Mouse (Mus musculus) ES-E14 (cell line): ENCODE results near the gene Gm28845. TPM values are rescaled to one million over a fixed set of nuclear protein-coding genes. Genes with fewer than 3 reads are reported as not detected.
A peak's percentile ranks its signal among the peaks of the same experiment; 100 is the strongest.

ENCODE experiments used
- DNase-seq: peaks from one replicate; pipeline ENCODE4 v3.0.0-alpha.2; 2013; ENCODE audit warnings: low read depth, low spot score
- H3K27ac ChIP-seq: 2 replicates; pipeline ENCODE4 v1.5.1; 2012; ENCODE audit warnings: low read depth, mild to moderate bottlenecking, low read length, moderate library complexity, mixed read lengths; ENCODE audit not compliant: poor library complexity, insufficient read depth, severe bottlenecking
- H3K36me3 ChIP-seq: 2 replicates; pipeline ENCODE4 v1.6.1; 2012; ENCODE audit warnings: mild to moderate bottlenecking, low read length, moderate library complexity, mixed read lengths; ENCODE audit not compliant: control insufficient read depth, poor library complexity, insufficient read depth, severe bottlenecking
- H3K4me1 ChIP-seq, 2 experiments: fragments of 150-350 bp in 1 of 2; sonication (generic) in 1 of 2; 2 replicates each; pipeline ENCODE4 v1.6.1; 2012; ENCODE audit warnings: low read length in 2 of 2, mild to moderate bottlenecking in 1 of 2, mixed read lengths in 1 of 2; ENCODE audit not compliant: control insufficient read depth in 2 of 2, insufficient read depth in 2 of 2, poor library complexity in 1 of 2
- H3K4me3 ChIP-seq, 2 experiments: fragments of 150-350 bp in 1 of 2; sonication (generic) in 1 of 2; 2 replicates each; pipeline ENCODE4 v1.5.1; 2012; ENCODE audit warnings: low read length in 2 of 2, low read depth in 1 of 2, mild to moderate bottlenecking in 1 of 2, mixed read lengths in 1 of 2; ENCODE audit not compliant: insufficient read depth in 1 of 2, poor library complexity in 1 of 2, severe bottlenecking in 1 of 2
- H3K9ac ChIP-seq: 2 replicates; pipeline ENCODE4 v1.6.1; 2012; ENCODE audit warnings: low read depth, mild to moderate bottlenecking, low read length, mixed read lengths; ENCODE audit not compliant: poor library complexity, insufficient read depth, severe bottlenecking
- H3K9me3 ChIP-seq: fragments of 150-350 bp; sonication (generic); 2 replicates; pipeline ENCODE4 v1.6.1; 2012; ENCODE audit warnings: low read depth, mild to moderate bottlenecking, low read length; ENCODE audit not compliant: control insufficient read depth, insufficient read depth
- CHD2 ChIP-seq: IDR thresholded peaks from 2 replicates; pipeline ENCODE4 v1.6.1; 2014; ENCODE audit warnings: mild to moderate bottlenecking, low read depth, low read length, inconsistent platforms
- HCFC1 ChIP-seq: IDR thresholded peaks from 2 replicates; pipeline ENCODE4 v1.6.1; 2012; ENCODE audit warnings: low read length, inconsistent platforms, borderline replicate concordance; ENCODE audit not compliant: insufficient read depth
- MAFK ChIP-seq: IDR thresholded peaks from 2 replicates; pipeline ENCODE4 v1.6.1; 2014; ENCODE audit warnings: mild to moderate bottlenecking, low read depth, low read length, inconsistent platforms; ENCODE audit not compliant: insufficient read depth
- ZC3H11A ChIP-seq: IDR thresholded peaks from 2 replicates; pipeline ENCODE4 v1.6.1; 2012; ENCODE audit warnings: low read depth, mild to moderate bottlenecking, inconsistent platforms, low read length, borderline replicate concordance
- ZNF384 ChIP-seq: IDR thresholded peaks from 2 replicates; pipeline ENCODE4 v1.6.1; 2012; ENCODE audit warnings: low read depth, low read length, inconsistent platforms
- in situ Hi-C, 2 experiments: fragments of 600-800 bp; cut with MboI; formaldehyde crosslinking; loops; one replicate each; pipeline ENCODE4 v1.15.1; 2025; ENCODE audit warnings: low sequenced_read_pairs in 2 of 2, inconsistent platforms in 1 of 2; ENCODE audit not compliant: unreplicated experiment in 2 of 2
- total RNA-seq: library from RNA; depleted of rRNA; stranded (reverse); fragments of 300-350 nt; gene quantifications from 2 replicates; pipeline ENCODE4 v1.2.3, GENCODE M21; 2012

Gm28845 gene
- total RNA-seq, 1 experiment: 0.58 TPM

GRCm38 (mm10) chr1:65096953-65097352, 22.4 kb downstream of the Gm28845 start:
- Histone ChIP-seq H3K4me1 (no peaks in the 10 kb centered on the region), H3K27ac (no peak overlapping the region), H3K4me3 (no peak overlapping the region), H3K36me3 (no peaks in the 10 kb centered on the region), H3K9me3 (no peaks in the 10 kb centered on the region), H3K9ac (no peak overlapping the region)
- no peak for DNase-seq
- TF ChIP-seq CHD2 (no peak), ZC3H11A (no peak), MAFK (no peak), ZNF384 (no peak), HCFC1 (no peak)
- in situ Hi-C loops: no loop called here

GRCm38 (mm10) chr1:65091566-65091965, 27.8 kb downstream of the Gm28845 start:
- Histone ChIP-seq H3K36me3 (no peaks in the 10 kb centered on the region), H3K4me3 (no peak overlapping the region), H3K9me3 (no peaks in the 10 kb centered on the region), H3K4me1 (no peaks in the 10 kb centered on the region), H3K27ac (no peak overlapping the region), H3K9ac (no peak overlapping the region)
- no peak for TF ChIP-seq CHD2
- TF ChIP-seq MAFK: no peak
- TF ChIP-seq ZC3H11A: no peak
- no peak for TF ChIP-seq ZNF384
- no peak for TF ChIP-seq HCFC1
- DNase-seq: no peak
- in situ Hi-C loops: no loop called here

DNA sequence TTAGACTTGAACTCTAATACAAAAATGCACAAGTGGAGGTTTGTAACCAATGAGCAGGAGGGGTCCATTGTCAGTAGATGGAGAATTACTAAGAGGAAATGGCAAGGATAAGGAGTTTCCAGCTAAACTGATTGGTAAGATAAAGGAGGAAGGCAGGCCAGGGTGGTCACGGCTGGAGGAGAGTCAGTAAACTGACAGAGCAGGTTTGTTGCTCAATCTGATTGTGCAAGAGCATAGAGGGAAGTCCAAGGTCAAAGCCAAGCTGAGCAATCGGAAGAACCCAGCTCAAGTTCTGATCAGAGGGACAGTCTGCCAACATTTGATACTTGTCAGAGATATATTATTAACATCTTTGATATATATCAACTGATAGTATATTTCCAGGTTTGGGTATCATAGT, 29.0 kb downstream of the Gm28845 start:
- no peak overlapping the region for H3K4me3 ChIP-seq
- no peak for TF ChIP-seq ZC3H11A
- TF ChIP-seq ZNF384: no peak
- TF ChIP-seq HCFC1: no peak
- no peak for TF ChIP-seq MAFK
- TF ChIP-seq CHD2: no peak
- H3K36me3 ChIP-seq: no peaks in the 10 kb centered on the region
- DNase-seq: no peak
- H3K4me1 ChIP-seq: no peaks in the 10 kb centered on the region
- no peaks in the 10 kb centered on the region for H3K9me3 ChIP-seq
- no peak overlapping the region for H3K9ac ChIP-seq
- H3K27ac ChIP-seq: no peak overlapping the region
- in situ Hi-C loops: no loop called here

GRCm38 (mm10) chr1:65088567-65089356, 30.6 kb downstream of the Gm28845 start:
- Histone ChIP-seq H3K4me3 (no peak overlapping the region), H3K9ac (no peak overlapping the region), H3K36me3 (no peaks in the 10 kb centered on the region), H3K9me3 (no peaks in the 10 kb centered on the region), H3K27ac (no peak overlapping the region), H3K4me1 (no peaks in the 10 kb centered on the region)
- no peak for DNase-seq
- in situ Hi-C loops: no loop called here
- TF ChIP-seq ZC3H11A: no peak
- TF ChIP-seq MAFK: no peak
- TF ChIP-seq ZNF384: no peak
- TF ChIP-seq CHD2: no peak
- TF ChIP-seq HCFC1: no peak

DNA sequence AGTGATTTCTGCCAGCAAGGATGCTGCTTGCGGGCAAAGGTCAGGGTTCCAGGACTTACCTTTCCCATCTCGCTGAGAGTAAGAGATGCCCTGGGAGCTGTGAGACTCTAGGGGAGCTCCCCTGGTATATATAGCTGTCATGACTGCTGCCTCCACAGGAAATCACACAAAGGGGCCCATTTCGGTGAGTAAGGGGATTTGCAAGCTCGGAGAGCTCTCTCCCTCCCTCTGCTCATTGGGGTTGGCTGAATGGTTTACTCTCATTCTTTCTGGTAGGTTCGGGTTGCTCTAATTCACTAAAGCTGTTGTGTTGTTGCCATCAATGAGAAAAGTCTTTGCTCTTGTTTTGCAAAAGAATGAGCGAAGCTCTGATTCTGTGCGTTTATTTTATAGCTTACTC, 37.2 kb downstream of the Gm28845 start, which contains the start of gene Crygb:
Gene Crygb, minus strand, starts transcription at position 101 of the 400 bp plus-strand sequence.
- no peak for DNase-seq
- Histone ChIP-seq H3K4me1 (no peaks in the 10 kb centered on the region), H3K4me3 (peak within 1 kb of the TSS in 1 of 2 experiments; percentile 46; a peak in 2 of 4 replicates), H3K9me3 (no peaks in the 10 kb centered on the region), H3K36me3 (no peaks in the 10 kb centered on the region), H3K27ac (no peak within 1 kb of the TSS), H3K9ac (no peak within 1 kb of the TSS)
- TF ChIP-seq ZNF384: no peak
- TF ChIP-seq MAFK: no peak
- no peak for TF ChIP-seq CHD2
- no peak for TF ChIP-seq HCFC1
- no peak for TF ChIP-seq ZC3H11A
- in situ Hi-C loops: no loop called here
